Mouse (Mus musculus) lung, adult 2 months (tissue): ENCODE data around the gene Psmd1.

Source experiments
- CTCF ChIP-seq: fragments of 200-500 bp; IDR thresholded peaks from 2 replicates; pipeline ENCODE4 v1.5.1; 2011; ENCODE audit warnings: mild to moderate bottlenecking, low read length, control low read depth; ENCODE audit not compliant: insufficient read depth
- POLR2A ChIP-seq: fragments of 200-500 bp; IDR thresholded peaks from 2 replicates; pipeline ENCODE4 v1.6.1; 2011; ENCODE audit warnings: low read depth, mild to moderate bottlenecking, control low read depth, low read length, borderline replicate concordance; ENCODE audit errors: extremely low read depth

DNA sequence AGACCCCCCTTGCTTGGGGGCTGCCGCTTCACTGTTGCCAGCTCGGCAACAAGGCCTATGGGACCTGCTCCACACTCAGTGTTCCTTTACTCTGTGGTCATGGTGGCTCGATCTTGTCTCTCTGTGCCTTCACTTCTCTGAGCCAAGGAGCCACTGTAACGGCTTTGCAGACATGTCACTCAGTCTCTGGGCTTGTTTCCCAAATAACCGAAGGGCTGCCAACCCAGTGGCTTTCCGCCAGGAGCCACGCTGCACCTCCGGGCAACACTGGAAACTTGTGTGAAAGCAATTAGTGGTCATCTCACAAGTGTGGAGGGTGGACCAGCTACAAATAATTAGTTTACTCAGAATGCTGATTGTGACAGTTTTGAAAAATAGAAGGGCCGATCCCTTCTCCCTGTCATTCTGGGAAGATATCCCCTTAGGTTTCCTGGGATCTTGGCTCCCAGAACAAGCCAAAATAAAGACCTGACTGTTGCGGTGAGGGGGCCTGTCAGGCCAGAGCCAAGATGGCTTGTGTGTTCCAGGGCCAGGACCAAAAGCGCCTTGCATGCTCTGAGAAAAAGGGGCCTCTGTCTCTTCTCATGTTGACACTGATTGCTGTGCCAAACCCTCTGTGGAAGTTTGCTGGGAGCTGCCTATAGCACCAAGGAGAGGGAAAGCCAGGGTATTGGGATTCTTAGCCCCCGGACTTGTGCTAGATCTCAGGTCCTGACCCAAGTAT, 10.8 kb upstream of the Psmd1 start:
- TF ChIP-seq CTCF (no peak), POLR2A (no peak)
